Mouse (Mus musculus) CH12.LX (cell line): ENCODE results near the gene Sctr. TPM values are rescaled to one million over a fixed set of nuclear protein-coding genes. Genes with fewer than 3 reads are reported as not detected.

Source experiments
- DNase-seq: peaks from one replicate; pipeline ENCODE4 v3.0.0-alpha.2; 2013; ENCODE audit errors: extremely low read depth
- H3K27ac ChIP-seq: 2 replicates; pipeline ENCODE4 v1.5.1; 2012; ENCODE audit warnings: low read depth, mild to moderate bottlenecking, control low read depth, moderate library complexity; ENCODE audit not compliant: insufficient read depth
- H3K27me3 ChIP-seq: replicated peaks from 2 replicates; pipeline ENCODE3; 2012; ENCODE audit warnings: inconsistent platforms
- H3K36me3 ChIP-seq, 2 experiments: replicated peaks in 1 of 2; 2 replicates each; pipeline versions ENCODE3 to v1.6.1; 2012; ENCODE audit warnings: inconsistent platforms in 1 of 2, low read length in 1 of 2, mild to moderate bottlenecking in 1 of 2, mixed read lengths in 1 of 2, moderate library complexity in 1 of 2; ENCODE audit not compliant: control insufficient read depth in 1 of 2, insufficient read depth in 1 of 2
- H3K4me1 ChIP-seq, 2 experiments: 2 replicates each; pipeline ENCODE4 v1.6.1; 2012; ENCODE audit warnings: inconsistent platforms in 1 of 2, moderate library complexity in 1 of 2; ENCODE audit not compliant: insufficient read depth in 2 of 2, control insufficient read depth in 1 of 2
- H3K4me2 ChIP-seq: 2 replicates; pipeline ENCODE4 v1.6.1; 2012; ENCODE audit warnings: low read depth, mild to moderate bottlenecking, control low read depth; ENCODE audit not compliant: poor library complexity, insufficient read depth, severe bottlenecking
- H3K4me3 ChIP-seq, 3 experiments: fragments of 150-350 bp in 1 of 3; sonication (generic) in 1 of 3; replicated peaks in 1 of 3; 2 replicates each; pipeline versions ENCODE3 to v1.5.1; 2011 to 2012; ENCODE audit warnings: low read depth in 2 of 3, low read length in 2 of 3, mild to moderate bottlenecking in 2 of 3, moderate library complexity in 2 of 3, control low read depth in 1 of 3, improper control_type of control experiment in 1 of 3, inconsistent platforms in 1 of 3, mixed read lengths in 1 of 3; ENCODE audit not compliant: poor library complexity in 1 of 3
- H3K79me2 ChIP-seq: replicated peaks from 2 replicates; pipeline ENCODE4 v1.6.1; 2012; ENCODE audit warnings: mild to moderate bottlenecking, moderate library complexity; ENCODE audit not compliant: control insufficient read depth, poor library complexity, insufficient read depth, severe bottlenecking; ENCODE audit errors: extremely low read depth
- H3K9ac ChIP-seq: 2 replicates; pipeline ENCODE4 v1.6.1; 2012; ENCODE audit warnings: low read depth, mild to moderate bottlenecking, control low read depth, moderate library complexity; ENCODE audit not compliant: insufficient read depth
- H3K9me3 ChIP-seq: replicated peaks from 2 replicates; pipeline ENCODE3; 2012; ENCODE audit warnings: low read length, inconsistent platforms, mixed read lengths
- CHD2 ChIP-seq: IDR thresholded peaks from 2 replicates; pipeline ENCODE4 v1.6.1; 2011; ENCODE audit warnings: low read length, improper control_type of control experiment
- CTCF ChIP-seq, 2 experiments: IDR thresholded peaks in 1 of 2; conservative IDR thresholded peaks in 1 of 2; 2 replicates each; pipeline ENCODE4 v1.5.1; 2011 to 2012; ENCODE audit warnings: low read depth in 2 of 2, low read length in 2 of 2, improper control_type of control experiment in 1 of 2, inconsistent platforms in 1 of 2, mild to moderate bottlenecking in 1 of 2, moderate library complexity in 1 of 2
- E2F4 ChIP-seq: IDR thresholded peaks from 2 replicates; pipeline ENCODE4 v1.6.1; 2011; ENCODE audit warnings: low read depth, low read length, improper control_type of control experiment; ENCODE audit not compliant: insufficient replicate concordance
- IRF4 ChIP-seq: IDR thresholded peaks from 2 replicates; pipeline ENCODE4 v1.6.1; 2014; ENCODE audit warnings: low read depth, mild to moderate bottlenecking, inconsistent platforms, low read length, improper control_type of control experiment
- KAT2A ChIP-seq: IDR thresholded peaks from 2 replicates; pipeline ENCODE4 v1.6.1; 2012; ENCODE audit warnings: low read length, improper control_type of control experiment, inconsistent platforms; ENCODE audit not compliant: insufficient replicate concordance
- MAZ ChIP-seq: IDR thresholded peaks from 2 replicates; pipeline ENCODE4 v1.6.1; 2012; ENCODE audit warnings: low read depth, mild to moderate bottlenecking, inconsistent platforms, low read length, improper control_type of control experiment, moderate library complexity
- MYC ChIP-seq: IDR thresholded peaks from 2 replicates; pipeline ENCODE4 v1.6.1; 2011; ENCODE audit warnings: low read depth, mild to moderate bottlenecking, improper control_type of control experiment, low read length
- NELFE ChIP-seq: IDR thresholded peaks from 2 replicates; pipeline ENCODE4 v1.6.1; 2011; ENCODE audit warnings: low read depth, low read length, improper control_type of control experiment
- RAD21 ChIP-seq: IDR thresholded peaks from 2 replicates; pipeline ENCODE4 v1.6.1; 2011; ENCODE audit warnings: low read depth, mild to moderate bottlenecking, low read length, improper control_type of control experiment, moderate library complexity
- SMC3 ChIP-seq: IDR thresholded peaks from 2 replicates; pipeline ENCODE4 v1.6.1; 2011; ENCODE audit warnings: low read depth, low read length, improper control_type of control experiment
- UBTF ChIP-seq: IDR thresholded peaks from 2 replicates; pipeline ENCODE4 v1.6.1; 2012; ENCODE audit warnings: low read depth, mild to moderate bottlenecking, inconsistent platforms, low read length, improper control_type of control experiment, moderate library complexity
- ZC3H11A ChIP-seq: IDR thresholded peaks from 2 replicates; pipeline ENCODE4 v1.6.1; 2012; ENCODE audit warnings: low read depth, mild to moderate bottlenecking, inconsistent platforms, low read length, improper control_type of control experiment
- dilution Hi-C: fragments of 300-500 bp; cut with MboI; formaldehyde crosslinking; loops from 2 replicates; pipeline ENCODE4 v1.14.3; 2020; ENCODE audit warnings: low sequenced_read_pairs; ENCODE audit not compliant: extremely low pct_unique_long_range_greater_than_20kb, extremely low pct_ligation_motif_present
- in situ Hi-C: fragments of 300-500 bp; cut with MboI; formaldehyde crosslinking; loops from 3 replicates; pipeline ENCODE4 v1.14.3; 2019; ENCODE audit warnings: low sequenced_read_pairs, low pct_ligation_motif_present, low pct_unique_long_range_greater_than_20kb, mixed read lengths
- polyA plus RNA-seq: library from polyadenylated mRNA; unstranded; fragments of >175 nt; gene quantifications from 2 replicates; pipeline ENCODE4 v1.2.1, GENCODE M21; 2012; ENCODE audit warnings: low read depth; ENCODE audit not compliant: insufficient read length
- total RNA-seq, 2 experiments: library from RNA; depleted of rRNA; stranded (reverse); fragments of 300-350 nt in 1 of 2; fragments of >200 nt in 1 of 2; gene quantifications; 2 replicates each; pipeline ENCODE4 v1.2.3; 2012 to 2014

Gene Sctr
- total and polyA plus RNA-seq, 3 experiments: not detected

DNA sequence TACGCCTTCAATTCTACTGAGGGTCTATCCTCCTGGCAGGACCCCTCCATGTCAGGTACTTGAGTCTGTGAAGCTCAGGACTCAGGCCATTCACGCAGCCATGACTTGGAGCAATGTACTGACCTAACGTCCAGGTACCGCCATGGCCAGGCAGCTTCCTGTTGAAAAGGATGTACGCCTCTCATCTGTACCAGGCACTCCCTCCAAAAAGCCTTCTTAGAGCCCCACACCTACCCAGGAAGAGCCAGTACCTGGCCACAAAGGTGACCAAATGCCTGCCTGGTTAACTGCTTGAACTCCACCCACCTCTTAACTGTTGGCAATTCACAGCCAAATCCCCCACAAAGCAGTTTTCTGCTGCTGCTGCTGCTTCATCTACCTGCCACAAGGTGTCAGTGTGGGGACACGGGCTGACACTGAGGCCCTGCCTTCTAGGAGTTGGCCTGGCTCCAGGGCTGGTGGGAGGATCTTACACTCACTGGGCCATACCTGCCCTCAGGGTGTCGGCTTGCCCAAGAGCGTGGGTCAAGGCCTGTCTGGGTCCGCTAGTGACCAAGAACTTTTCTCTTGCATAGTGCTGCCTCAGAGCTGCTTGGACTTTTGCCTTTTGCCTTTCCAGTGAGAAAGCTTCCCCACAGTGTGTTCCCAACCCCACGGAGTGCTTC lies 26.2 kb downstream of the Sctr start:
- no peaks in the 10 kb centered on the region for H3K36me3 ChIP-seq
- peak; percentile 29; the same call in 1 of the 2 replicates for TF ChIP-seq IRF4
- no peak for TF ChIP-seq CHD2
- TF ChIP-seq CTCF (conservative IDR thresholded peaks at IDR 0.05 in 1 of 2, IDR thresholded peaks at IDR 0.05 in 1 of 2; ENCODE audit: low read depth in 2 of 2, low read length in 2 of 2): peak; percentile 82 to 96
- peak; percentile 91 for TF ChIP-seq RAD21
- no peak for TF ChIP-seq E2F4
- peak; percentile 25; the same call in 1 of the 2 replicates for TF ChIP-seq ZC3H11A
- no peak for TF ChIP-seq MAZ
- TF ChIP-seq SMC3: peak; percentile 93
- no peak overlapping the region for H3K27ac ChIP-seq
- in situ Hi-C loops (loop anchor here (5.0 kb wide), 2 partner anchors 64 to 114 kb away; no protein-coding TSS in a partner anchor), dilution Hi-C loops (no loop called here)
- DNase-seq: peak; percentile 79
- no peak overlapping the region for H3K4me2 ChIP-seq
- H3K9ac ChIP-seq: no peak overlapping the region
- H3K4me3 ChIP-seq: no peak overlapping the region
- H3K9me3 ChIP-seq: no peaks in the 10 kb centered on the region
- H3K4me1 ChIP-seq: peaks cover 0 to 10% of the 10 kb centered on the region in 2 experiments; a peak in 2 of 4 replicates
- H3K27me3 ChIP-seq: peaks cover 5% of the 10 kb centered on the region
- no peaks in the 10 kb centered on the region for H3K79me2 ChIP-seq

DNA sequence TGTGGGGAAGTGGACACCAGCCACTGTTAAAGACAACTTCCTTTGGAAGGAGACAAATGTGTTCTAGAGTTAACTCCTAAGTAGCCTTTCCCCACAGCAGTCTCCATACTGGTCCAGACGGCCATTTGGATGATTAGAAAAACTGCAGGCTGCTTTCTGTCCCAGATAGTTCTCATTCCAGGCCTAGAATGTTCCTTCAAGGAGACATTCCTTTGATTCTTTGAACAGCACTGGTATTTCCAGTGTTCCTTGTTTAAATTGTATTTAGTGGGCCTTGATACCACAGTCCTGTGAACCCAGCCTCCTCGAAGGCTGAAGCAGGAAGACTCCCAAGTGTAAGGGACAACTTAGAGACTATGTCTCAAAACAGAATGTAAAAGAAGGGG lies 26.8 kb downstream of the Sctr start:
- Histone ChIP-seq H3K36me3 (no peaks in the 10 kb centered on the region), H3K79me2 (no peaks in the 10 kb centered on the region), H3K4me2 (no peak overlapping the region), H3K9ac (no peak overlapping the region), H3K4me1 (peaks cover 0 to 5% of the 10 kb centered on the region in 2 experiments; a peak in 2 of 4 replicates), H3K27ac (no peak overlapping the region), H3K9me3 (no peaks in the 10 kb centered on the region)
- dilution Hi-C loops: no loop called here
- DNase-seq: no peak
- TF ChIP-seq UBTF (no peak), KAT2A (no peak), CHD2 (no peak), MYC (no peak), SMC3 (no peak)
- TF ChIP-seq, all 38 proteins: peak for 0
- Histone ChIP-seq H3K27me3 (peaks cover 5% of the 10 kb centered on the region), H3K4me3 (no peak overlapping the region)
- in situ Hi-C loops: loop anchor here (5.0 kb wide), 2 partner anchors 64 to 114 kb away; no protein-coding TSS in a partner anchor

DNA sequence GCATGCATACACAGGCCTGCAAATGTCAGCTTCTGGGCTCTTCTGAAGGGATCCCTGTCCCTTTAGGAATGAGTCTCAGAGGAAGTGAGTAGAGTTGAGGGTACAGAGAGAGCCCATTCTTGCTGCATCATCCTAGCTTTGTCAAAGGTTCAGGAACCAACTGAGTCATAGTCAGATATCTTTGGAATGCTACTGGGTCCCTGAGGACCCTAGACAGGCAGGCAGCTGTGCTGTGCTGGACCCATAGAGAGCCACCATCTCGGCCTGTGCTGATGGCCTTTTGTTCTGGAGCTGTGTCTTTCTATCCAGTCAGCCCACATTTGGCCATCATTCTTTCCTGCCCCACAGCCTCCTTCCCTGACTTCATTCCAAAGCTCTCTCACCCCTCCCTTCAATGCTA lies 28.1 kb downstream of the Sctr start:
- H3K27ac ChIP-seq: no peak overlapping the region
- no peaks in the 10 kb centered on the region for H3K36me3 ChIP-seq
- H3K4me3 ChIP-seq: no peak overlapping the region
- dilution Hi-C loops (no loop called here), in situ Hi-C loops (loop anchor here (5.0 kb wide), 2 partner anchors 63 to 113 kb away; no protein-coding TSS in a partner anchor)
- H3K9me3 ChIP-seq: no peaks in the 10 kb centered on the region
- DNase-seq: no peak
- no peaks in the 10 kb centered on the region for H3K79me2 ChIP-seq
- H3K27me3 ChIP-seq: peaks cover 5% of the 10 kb centered on the region
- TF ChIP-seq NELFE: no peak
- no peak overlapping the region for H3K4me2 ChIP-seq
- no peak overlapping the region for H3K9ac ChIP-seq
- H3K4me1 ChIP-seq: peaks cover 0 to 4% of the 10 kb centered on the region in 2 experiments; a peak in 2 of 4 replicates
